Mouse (Mus musculus) spleen, embryonic (tissue): ENCODE results near the gene Pla2g1b.

Experiments used
- CTCF ChIA-PET: fragments of 350-600 bp; sonication (Branson Sonifier 250); formaldehyde crosslinking; loops from one replicate; lab custom pipeline; 2022; lab: Charles Lee

The Pla2g1b gene

GRCm38 (mm10) chr5:115444130-115444529, 21.9 kb upstream of the Pla2g1b start:
- CTCF ChIA-PET = interaction anchor here (0.7 kb wide), 1 partner anchor 89 kb away, joined by 3 read pairs; no protein-coding TSS in a partner anchor

GRCm38 (mm10) chr5:115447108-115447507, 19.0 kb upstream of the Pla2g1b start:
- CTCF ChIA-PET = no interaction called here

DNA sequence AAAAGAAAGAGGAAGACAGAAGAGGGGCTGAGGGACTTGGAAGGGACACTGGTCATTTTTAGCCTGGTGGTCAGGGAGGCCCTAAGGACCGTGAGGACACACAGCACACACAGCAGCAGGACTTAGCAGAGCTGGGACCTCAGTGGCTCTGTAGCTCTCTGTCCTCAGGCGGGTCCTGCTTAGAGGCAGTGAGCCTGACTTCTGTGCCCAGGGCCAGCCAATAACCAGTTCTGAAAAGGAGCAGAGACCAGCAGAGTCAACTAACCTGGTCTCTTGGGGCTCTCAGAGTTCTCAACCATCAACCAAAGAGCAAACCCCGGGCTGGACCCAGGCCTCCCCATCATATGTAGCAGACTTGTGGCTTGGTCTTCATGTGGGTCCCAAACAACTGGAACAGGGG, 16.8 kb upstream of the Pla2g1b start:
- CTCF ChIA-PET = no interaction called here

DNA sequence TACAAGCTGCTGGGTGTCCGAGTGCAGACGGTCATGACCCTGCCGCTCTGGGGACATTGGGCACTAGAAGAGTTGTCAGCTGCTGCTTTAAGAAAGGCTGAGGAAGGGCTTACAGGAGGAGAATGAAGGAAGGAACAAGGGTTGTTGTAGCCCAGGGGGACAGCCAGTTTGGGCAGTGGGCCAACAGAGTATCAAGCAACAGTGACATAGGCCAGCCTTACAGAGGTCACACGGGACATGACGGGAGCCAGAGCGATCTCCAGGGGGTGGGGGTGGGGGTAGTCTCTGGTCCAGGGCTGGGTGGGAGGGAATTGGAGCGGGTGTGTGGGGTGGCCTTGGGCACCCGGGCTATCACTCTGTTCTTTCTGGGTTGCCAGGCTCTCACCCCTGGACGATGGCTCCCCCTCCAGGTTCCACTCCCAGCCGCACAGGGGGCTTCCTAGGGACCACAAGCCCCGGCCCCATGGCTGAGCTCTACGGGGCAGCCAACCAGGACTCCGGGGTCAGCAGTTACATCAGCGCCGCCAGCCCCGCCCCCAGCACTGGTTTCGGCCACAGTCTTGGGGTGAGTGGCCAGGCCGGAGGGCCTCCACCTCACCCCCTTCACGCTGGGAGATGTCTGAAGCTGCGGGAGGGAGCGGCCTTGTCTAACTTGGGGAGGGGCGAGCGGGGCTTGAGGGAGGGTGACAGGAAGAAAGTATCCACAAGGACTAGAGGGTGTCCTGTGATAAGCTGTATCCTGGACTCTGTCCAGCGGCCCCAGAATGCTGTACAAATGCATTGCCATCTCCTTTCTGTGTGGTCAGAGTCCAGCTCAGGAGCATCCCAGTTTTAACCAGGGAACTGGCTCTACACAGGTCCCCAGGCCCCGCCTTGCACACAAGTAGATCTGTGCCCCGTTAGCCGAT, 15.4 kb upstream of the Pla2g1b start:
- CTCF ChIA-PET = no interaction called here

DNA sequence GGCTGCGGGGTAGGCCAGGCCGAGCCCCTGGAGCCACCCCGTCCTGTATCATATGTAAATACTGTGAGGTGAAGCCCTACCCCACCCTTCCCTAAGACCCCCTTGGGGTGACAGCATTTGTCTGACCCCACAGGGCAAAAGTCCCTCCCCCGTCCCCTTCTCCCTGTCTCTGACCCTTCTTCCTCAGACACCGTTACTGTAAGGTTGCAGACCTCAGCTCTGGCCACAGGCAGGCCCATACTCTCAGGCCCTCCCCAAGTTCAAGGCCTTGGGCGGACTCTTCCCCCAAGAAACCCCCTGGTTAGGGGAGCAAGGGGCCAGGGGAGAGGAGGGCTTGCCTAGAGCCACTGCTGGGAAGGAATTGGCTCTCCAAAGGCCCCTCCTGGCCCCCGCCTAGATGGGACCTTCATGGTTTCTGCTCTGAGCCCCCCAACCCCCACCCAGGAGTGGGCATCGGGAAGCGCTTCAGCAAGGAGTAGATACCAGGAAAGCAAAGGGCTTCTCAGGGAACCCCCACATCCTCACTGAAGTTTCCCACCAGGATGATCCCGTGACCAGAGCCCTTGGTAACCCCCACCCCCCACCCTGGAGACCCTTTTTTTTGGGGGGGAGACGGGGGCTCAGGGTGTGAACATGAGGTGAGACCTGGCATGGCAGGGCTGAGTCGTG, 11.5 kb upstream of the Pla2g1b start:
- CTCF ChIA-PET = interaction anchor here (0.5 to 0.6 kb wide), 3 partner anchors 42 to 378 kb away, joined by 3 to 5 read pairs (median 3); no protein-coding TSS in a partner anchor

- CTCF ChIA-PET = interaction anchor here (0.7 kb wide), 1 partner anchor 621 kb away, joined by 10 read pairs; no protein-coding TSS in a partner anchor
Observed at GRCm38 (mm10) chr5:115455838-115456237, 10.2 kb upstream of the Pla2g1b start.

- CTCF ChIA-PET = no interaction called here
Observed at GRCm38 (mm10) chr5:115458918-115459317, 7.1 kb upstream of the Pla2g1b start.

DNA sequence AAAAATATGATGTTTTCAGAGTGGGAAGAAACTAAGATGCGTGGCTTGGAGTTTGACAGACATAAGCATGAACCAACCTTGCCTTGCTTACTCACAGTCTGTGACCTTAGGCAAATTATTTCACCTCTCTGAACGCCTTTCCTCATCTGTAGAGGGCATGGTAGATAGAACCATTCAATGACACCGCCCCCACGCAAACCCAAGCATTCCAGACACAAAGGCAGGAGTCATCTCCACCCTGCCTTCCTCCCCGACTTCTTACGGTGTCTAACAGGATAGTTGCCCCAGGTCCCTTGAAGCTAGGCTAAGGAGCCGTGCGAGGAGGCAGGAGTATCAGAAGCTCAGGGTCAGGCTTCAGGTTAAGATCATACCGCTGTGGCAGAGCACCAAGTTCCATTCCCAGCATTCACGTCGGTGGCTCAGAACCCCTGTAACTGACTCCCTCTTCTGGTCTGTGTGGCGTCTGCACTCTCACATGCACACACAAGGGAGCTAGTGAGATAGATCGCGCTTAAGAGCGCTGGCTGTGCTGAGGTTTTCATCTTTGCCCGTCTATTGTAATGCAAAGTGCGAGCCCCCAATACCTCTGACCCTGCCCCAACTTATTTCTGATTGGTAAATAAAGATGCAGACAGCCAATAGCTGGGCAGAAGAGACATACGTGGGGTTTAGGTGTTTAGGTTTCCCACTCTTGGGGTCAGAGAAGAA, 1.5 kb upstream of the Pla2g1b start:
- CTCF ChIA-PET = no interaction called here

DNA sequence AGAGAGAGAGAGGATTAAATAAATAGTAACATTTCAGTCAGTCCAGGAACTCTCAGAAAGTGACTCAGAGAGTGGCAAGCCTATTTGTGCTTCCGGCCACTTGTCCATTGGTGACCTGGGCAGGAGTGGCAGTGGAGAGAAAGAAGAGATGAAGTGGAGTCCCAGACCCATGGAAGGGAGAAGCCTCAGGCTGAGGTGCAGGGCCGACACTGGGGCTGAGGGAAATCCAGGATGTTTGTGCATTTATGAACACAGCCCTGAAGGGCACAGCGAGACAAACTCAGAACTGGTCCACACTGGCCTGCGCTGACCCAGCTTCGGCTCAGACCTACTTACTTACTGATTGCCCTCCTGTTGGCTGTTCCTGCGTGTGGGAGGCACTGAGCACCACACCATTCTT, 3.7 kb downstream of the Pla2g1b start:
- CTCF ChIA-PET = no interaction called here

GRCm38 (mm10) chr5:115470766-115471531, 4.9 kb downstream of the Pla2g1b start:
- CTCF ChIA-PET = no interaction called here

- CTCF ChIA-PET = no interaction called here
Observed at GRCm38 (mm10) chr5:115473191-115473590, 7.1 kb downstream of the Pla2g1b start.

- CTCF ChIA-PET = no interaction called here
Observed at GRCm38 (mm10) chr5:115474174-115474828, 8.2 kb downstream of the Pla2g1b start.

GRCm38 (mm10) chr5:115475337-115476106, 9.5 kb downstream of the Pla2g1b start:
- CTCF ChIA-PET = interaction anchor here (0.5 to 1.0 kb wide), 6 partner anchors 8 to 426 kb away, joined by 3 to 13 read pairs (median 8); no protein-coding TSS in a partner anchor

GRCm38 (mm10) chr5:115476107-115476727, 10.2 kb downstream of the Pla2g1b start:
- CTCF ChIA-PET = interaction anchor here (0.6 to 0.7 kb wide), 5 partner anchors 9 to 427 kb away, joined by 4 to 13 read pairs (median 8); no protein-coding TSS in a partner anchor

DNA sequence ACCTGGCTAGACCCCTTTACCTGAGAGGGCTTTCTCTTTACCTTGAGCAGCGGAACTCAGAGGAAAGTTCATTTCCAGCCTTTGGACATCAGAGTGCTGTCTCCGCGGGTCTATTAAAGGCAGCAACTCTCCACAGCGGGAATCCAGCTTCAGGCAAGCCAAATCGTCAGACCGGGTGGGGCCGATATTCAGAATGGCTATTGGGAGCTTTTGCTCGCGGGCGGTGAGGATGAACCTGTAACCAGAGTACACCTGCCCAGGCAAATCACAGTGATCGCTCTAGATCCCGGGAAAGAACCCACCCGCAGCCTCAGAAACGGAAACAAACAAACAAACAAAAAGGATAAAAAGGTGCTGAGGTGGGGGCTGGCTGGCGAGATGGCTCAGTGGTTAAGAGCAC, 13.5 kb downstream of the Pla2g1b start:
- CTCF ChIA-PET = no interaction called here

DNA sequence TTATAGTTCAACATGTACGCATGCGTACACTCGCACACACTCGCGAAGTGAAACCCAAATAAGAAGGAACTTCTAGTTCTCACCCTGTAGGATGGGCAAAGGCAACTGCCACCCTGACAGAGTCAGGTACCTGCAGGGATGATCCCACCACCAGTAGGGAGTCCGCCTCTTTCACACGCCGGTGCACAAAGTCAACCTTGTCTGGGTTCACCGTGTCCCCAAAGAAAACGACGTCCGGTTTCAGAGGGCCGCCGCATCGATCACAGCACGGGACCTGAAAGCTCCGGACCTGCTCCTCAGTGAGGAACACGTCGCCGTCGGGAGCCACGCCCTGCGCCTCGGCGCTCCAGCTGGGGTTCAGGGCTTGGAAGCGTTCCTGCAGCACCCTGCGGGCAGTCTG, 14.0 kb downstream of the Pla2g1b start:
- CTCF ChIA-PET = no interaction called here

GRCm38 (mm10) chr5:115482390-115483265, 16.6 kb downstream of the Pla2g1b start:
- CTCF ChIA-PET = no interaction called here

- CTCF ChIA-PET = interaction anchor here (1.0 to 1.1 kb wide), 2 partner anchors 8 to 13 kb away, joined by 3 read pairs; no protein-coding TSS in a partner anchor
Observed at GRCm38 (mm10) chr5:115483385-115483784, 17.3 kb downstream of the Pla2g1b start.
